Mouse (Mus musculus): ENCODE measurements around the gene Hoxc8.

DNA sequence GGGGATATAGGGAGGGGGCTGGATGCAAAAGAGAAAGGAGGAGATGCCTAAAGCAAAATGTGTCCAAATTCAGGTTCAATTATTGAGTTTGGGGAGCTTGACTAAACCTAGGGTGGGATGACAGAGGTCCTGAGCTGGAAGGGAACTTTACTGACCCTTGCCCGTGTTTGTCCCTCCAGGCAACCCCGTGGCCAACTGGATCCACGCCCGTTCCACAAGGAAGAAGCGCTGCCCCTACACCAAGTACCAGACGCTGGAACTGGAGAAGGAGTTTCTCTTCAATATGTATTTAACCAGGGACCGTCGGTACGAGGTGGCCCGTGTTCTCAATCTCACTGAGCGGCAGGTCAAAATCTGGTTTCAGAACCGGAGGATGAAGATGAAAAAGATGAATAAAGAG is 6.7 kb upstream of the Hoxc8 start:
- TF ChIP-seq POLR2A (IDR thresholded peaks at IDR 0.05; ENCODE audit: low read depth, low read length) (no peak), CTCF (IDR thresholded peaks at IDR 0.05; ENCODE audit: extremely low read depth, insufficient read depth, insufficient read length, insufficient replicate concordance) (no peak)

Measured in spleen, adult 2 months (tissue).